Mouse (Mus musculus): Measurements from ENCODE around the gene Atp6v1c2.

DNA sequence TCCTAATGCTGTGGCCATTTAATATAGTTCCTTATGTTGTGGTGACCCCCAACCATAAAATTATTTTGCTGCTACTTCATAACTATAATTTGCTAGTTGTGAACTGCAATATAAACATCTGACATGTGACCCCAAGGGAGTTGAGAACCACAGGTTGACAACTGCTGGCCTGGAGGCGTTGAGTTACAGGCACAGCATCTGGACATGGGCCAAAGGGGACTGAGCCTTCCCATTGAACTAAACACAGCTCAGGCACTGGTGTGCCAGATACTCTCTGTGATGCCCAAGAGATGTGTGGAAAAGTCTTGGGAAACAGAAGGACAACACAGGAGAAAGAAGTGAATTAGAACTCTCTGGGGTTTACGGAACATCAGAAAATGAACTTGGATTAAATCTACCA lies 88.1 kb downstream of the Atp6v1c2 start:
- TF ChIP-seq FLI1 (IDR thresholded peaks at IDR 0.05; ENCODE audit: low read length), result no peak
- no peak for TF ChIP-seq GATA1 (IDR thresholded peaks at IDR 0.05; ENCODE audit: borderline replicate concordance, low read length)
